Mouse (Mus musculus) left cerebral cortex, adult 8-10 months (tissue): ENCODE data around the gene Fgfr2. TPM values are rescaled to one million over a fixed set of nuclear protein-coding genes. Genes with fewer than 3 reads are reported as not detected.

ENCODE experiments used
- DNase-seq, 2 experiments: peaks; one replicate each; pipeline ENCODE4 v3.0.0; 2022; ENCODE audit warnings: low spot score in 2 of 2
- total RNA-seq, 4 experiments: library from RNA; stranded (reverse); gene quantifications; 2 replicates each; pipeline ENCODE4 v1.2.4; 2022

Gene Fgfr2
- total RNA-seq, 4 experiments from 2014 or later = 50.6 to 73.1 (median 64.8) TPM

- DNase-seq = no peak
Observed at GRCm38 (mm10) chr7:131809584-131810181, 1313.5 kb downstream of the Fgfr2 start.

GRCm38 (mm10) chr7:131807257-131807656 lies 1315.9 kb downstream of the Fgfr2 start:
- DNase-seq = no peak

- no peak for DNase-seq
Observed at GRCm38 (mm10) chr7:131805525-131806202, 1317.5 kb downstream of the Fgfr2 start.

- no peak for DNase-seq
Observed at GRCm38 (mm10) chr7:131800416-131801045, 1322.6 kb downstream of the Fgfr2 start.

- DNase-seq = no peak
Observed at GRCm38 (mm10) chr7:131797161-131797560, 1326.0 kb downstream of the Fgfr2 start.

- DNase-seq = no peak
Observed at GRCm38 (mm10) chr7:131788595-131789206, 1334.4 kb downstream of the Fgfr2 start.

GRCm38 (mm10) chr7:131785721-131786120 lies 1337.4 kb downstream of the Fgfr2 start:
- DNase-seq = no peak

GRCm38 (mm10) chr7:131778271-131778985 lies 1344.7 kb downstream of the Fgfr2 start:
- DNase-seq = no peak

- no peak for DNase-seq
Observed at GRCm38 (mm10) chr7:131777461-131778270, 1345.5 kb downstream of the Fgfr2 start.

GRCm38 (mm10) chr7:131776191-131776752 lies 1346.9 kb downstream of the Fgfr2 start:
- DNase-seq = peak in 1 of 2 experiments; percentile 20

GRCm38 (mm10) chr7:131757922-131758321 lies 1365.2 kb downstream of the Fgfr2 start:
- DNase-seq = no peak

GRCm38 (mm10) chr7:131747152-131748010 lies 1375.8 kb downstream of the Fgfr2 start:
- DNase-seq = no peak

- no peak for DNase-seq
Observed at GRCm38 (mm10) chr7:131746752-131747151, 1376.4 kb downstream of the Fgfr2 start.

- no peak for DNase-seq
Observed at GRCm38 (mm10) chr7:131743193-131743592, 1380.0 kb downstream of the Fgfr2 start.

GRCm38 (mm10) chr7:131722783-131723575 lies 1400.2 kb downstream of the Fgfr2 start:
- DNase-seq = no peak

- no peak for DNase-seq
Observed at GRCm38 (mm10) chr7:131722316-131722715, 1400.8 kb downstream of the Fgfr2 start.

GRCm38 (mm10) chr7:131718280-131718679 lies 1404.9 kb downstream of the Fgfr2 start:
- DNase-seq = no peak

- no peak for DNase-seq
Observed at GRCm38 (mm10) chr7:131713076-131713475, 1410.1 kb downstream of the Fgfr2 start.

- DNase-seq = no peak
Observed at GRCm38 (mm10) chr7:131696889-131697288, 1426.3 kb downstream of the Fgfr2 start.
